Mouse (Mus musculus): ENCODE results near the gene Pltp. TPM values are rescaled to one million over a fixed set of nuclear protein-coding genes. Genes with fewer than 3 reads are reported as not detected.

The Pltp gene
- total and polyA plus RNA-seq, 3 experiments = 5.2 to 17.1 TPM; not detected in 1

DNA sequence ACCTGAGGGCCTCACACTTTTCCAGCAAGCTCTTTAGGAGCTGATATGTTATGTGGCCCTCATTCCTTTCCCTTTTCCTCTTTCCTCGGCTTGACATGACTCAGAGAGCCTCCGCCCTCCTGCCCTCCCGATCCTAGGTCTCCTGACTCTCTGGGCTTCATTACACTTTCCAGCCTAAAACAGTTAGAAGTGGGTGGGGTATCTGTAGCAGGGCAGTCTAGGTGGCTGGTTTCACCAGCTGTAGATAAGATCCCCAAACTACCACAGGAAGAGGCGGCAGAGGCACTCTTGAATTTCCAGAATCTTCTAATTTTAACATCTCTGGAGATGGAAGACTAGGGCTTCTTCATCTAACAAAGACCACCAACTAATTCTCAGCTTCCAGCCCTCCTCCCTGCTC is 7.1 kb upstream of the Pltp start:
- H3K9ac ChIP-seq (ENCODE audit: control insufficient read depth, low read depth, low read length, poor library complexity, severe bottlenecking) = peak overlapping the region; percentile 0; the same call in 1 of the 2 replicates
- no peaks in the 10 kb centered on the region for H3K9me3 ChIP-seq (replicated peaks; ENCODE audit: insufficient read depth, low read length)
- peak; percentile 44 for DNase-seq (ENCODE audit: low read depth, low spot score)
- no peaks in the 10 kb centered on the region for H3K79me2 ChIP-seq (ENCODE audit: control insufficient read depth, insufficient read depth, low read length, poor library complexity)
- no peak overlapping the region for H3K4me3 ChIP-seq (ENCODE audit: control insufficient read depth in 1 of 2, insufficient read depth in 1 of 2, low read depth in 2 of 2, low read length in 2 of 2)
- H3K27me3 ChIP-seq (ENCODE audit: control insufficient read depth in 1 of 2, insufficient read depth in 2 of 2, low read length in 2 of 2) = no peaks in the 10 kb centered on the region
- H3K4me1 ChIP-seq (ENCODE audit: control insufficient read depth in 1 of 2, insufficient read depth in 2 of 2, low read length in 2 of 2) = peaks cover 26 to 41% of the 10 kb centered on the region in 2 experiments
- peaks cover 0 to 22% of the 10 kb centered on the region in 2 experiments; a peak in 2 of 4 replicates for H3K36me3 ChIP-seq (ENCODE audit: control insufficient read depth in 1 of 2, insufficient read depth in 2 of 2, low read length in 2 of 2)
- peak overlapping the region; percentile 15 for H3K27ac ChIP-seq (ENCODE audit: control insufficient read depth, low read depth, low read length)
- TF ChIP-seq RCOR1 (IDR thresholded peaks at IDR 0.05; ENCODE audit: low read depth, low read length) = no peak
- TF ChIP-seq ETS1 (IDR thresholded peaks at IDR 0.05; ENCODE audit: low read depth, low read length) = peak; percentile 73
- TF ChIP-seq ELF1 (IDR thresholded peaks at IDR 0.05; ENCODE audit: low read depth, low read length) = no peak
- TF ChIP-seq MAFK (IDR thresholded peaks at IDR 0.05; ENCODE audit: borderline replicate concordance, low read depth, low read length) = no peak
- TF ChIP-seq TBP (IDR thresholded peaks at IDR 0.05; ENCODE audit: low read depth, low read length) = no peak
- TF ChIP-seq UBTF (IDR thresholded peaks at IDR 0.05; ENCODE audit: borderline replicate concordance, insufficient read depth, low read depth, low read length) = no peak
- no peak for TF ChIP-seq KAT2A (conservative IDR thresholded peaks at IDR 0.05; ENCODE audit: low read depth, low read length)
- TF ChIP-seq ZKSCAN1 (IDR thresholded peaks at IDR 0.05; ENCODE audit: low read depth, low read length) = no peak
- no peak for TF ChIP-seq HCFC1 (IDR thresholded peaks at IDR 0.05; ENCODE audit: low read depth, low read length)
- TF ChIP-seq POLR2AphosphoS5 (IDR thresholded peaks at IDR 0.05; ENCODE audit: borderline replicate concordance, low read depth, low read length) = no peak
- TF ChIP-seq CTCF (IDR thresholded peaks at IDR 0.05 in 2 of 3, conservative IDR thresholded peaks at IDR 0.05 in 1 of 3; ENCODE audit: control insufficient read depth in 1 of 3, insufficient read depth in 1 of 3, low read depth in 2 of 3, low read length in 3 of 3, poor library complexity in 1 of 3, severe bottlenecking in 1 of 3) = no peak
- TF ChIP-seq ZMIZ1 (IDR thresholded peaks at IDR 0.05; ENCODE audit: low read depth, low read length) = no peak
- no peak for TF ChIP-seq NELFE (IDR thresholded peaks at IDR 0.05; ENCODE audit: low read depth, low read length)
- no peak for TF ChIP-seq POLR2A (IDR thresholded peaks at IDR 0.05; ENCODE audit: control insufficient read depth in 1 of 2, insufficient read depth in 1 of 2, low read depth in 1 of 2, low read length in 2 of 2, poor library complexity in 1 of 2)
- TF ChIP-seq MYC (IDR thresholded peaks at IDR 0.05; ENCODE audit: low read depth, low read length) = no peak
- peak; percentile 67; the same call in 1 of the 2 replicates for TF ChIP-seq GATA1 (IDR thresholded peaks at IDR 0.05; ENCODE audit: low read depth, low read length)
- no peak for TF ChIP-seq GABPA (IDR thresholded peaks at IDR 0.05; ENCODE audit: low read depth, low read length)
- TF ChIP-seq ZC3H11A (IDR thresholded peaks at IDR 0.05; ENCODE audit: low read depth, low read length) = no peak
- no peak; the same call in 1 of the 2 replicates for TF ChIP-seq MYB (IDR thresholded peaks at IDR 0.05; ENCODE audit: low read depth, low read length)
- TF ChIP-seq RAD21 (IDR thresholded peaks at IDR 0.05; ENCODE audit: low read depth, low read length) = no peak
- peak; percentile 42 to 66; a peak in 2 of 4 replicates for TF ChIP-seq EP300 (IDR thresholded peaks at IDR 0.05; ENCODE audit: low read depth in 1 of 2, low read length in 2 of 2)
- no peak for TF ChIP-seq E2F4 (IDR thresholded peaks at IDR 0.05; ENCODE audit: borderline replicate concordance, low read depth, low read length)
- TF ChIP-seq MAX (IDR thresholded peaks at IDR 0.05; ENCODE audit: low read length) = no peak
- TF ChIP-seq CHD1 (IDR thresholded peaks at IDR 0.05; ENCODE audit: low read depth, low read length) = no peak
- no peak for TF ChIP-seq MEF2A (IDR thresholded peaks at IDR 0.05; ENCODE audit: extremely low read depth, insufficient replicate concordance, low read depth, low read length, poor library complexity, severe bottlenecking)
- no peak for TF ChIP-seq JUND (IDR thresholded peaks at IDR 0.05; ENCODE audit: low read depth, low read length)
- no peak for TF ChIP-seq USF1 (IDR thresholded peaks at IDR 0.05; ENCODE audit: low read depth, low read length)
- TF ChIP-seq MAZ (IDR thresholded peaks at IDR 0.05; ENCODE audit: low read depth, low read length) = no peak
- TF ChIP-seq TCF12 (IDR thresholded peaks at IDR 0.05; ENCODE audit: low read depth, low read length) = no peak
- TF ChIP-seq MXI1 (IDR thresholded peaks at IDR 0.05; ENCODE audit: low read depth, low read length) = no peak
- TF ChIP-seq ZNF384 (IDR thresholded peaks at IDR 0.05; ENCODE audit: low read depth, low read length) = no peak
- no peak for TF ChIP-seq POLR2AphosphoS2 (IDR thresholded peaks at IDR 0.05; ENCODE audit: low read length)
- no peak for TF ChIP-seq NRF1 (IDR thresholded peaks at IDR 0.05; ENCODE audit: insufficient read depth, low read depth, low read length, poor library complexity, severe bottlenecking)
- peak; percentile 42; the same call in 1 of the 2 replicates for TF ChIP-seq BHLHE40 (IDR thresholded peaks at IDR 0.05; ENCODE audit: borderline replicate concordance, low read depth, low read length)
- no peak for TF ChIP-seq CHD2 (IDR thresholded peaks at IDR 0.05; ENCODE audit: low read length)
- no peak for TF ChIP-seq USF2 (IDR thresholded peaks at IDR 0.05; ENCODE audit: borderline replicate concordance in 1 of 2, insufficient read depth in 1 of 2, low read depth in 1 of 2, low read length in 2 of 2)
- peak; percentile 58 for TF ChIP-seq SIN3A (IDR thresholded peaks at IDR 0.05; ENCODE audit: low read length)
- TF ChIP-seq TAL1 (IDR thresholded peaks at IDR 0.05; ENCODE audit: low read length) = no peak
